In genomic region chr4:130002157-130002556, GRCm38 (mm10) we compare ENCODE assay signal across 9 mouse cellular contexts. TPM values are rescaled to one million over a fixed set of nuclear protein-coding genes. Genes with fewer than 3 reads are reported as not detected.
DNase-seq lines count a peak whose midpoint lies in the region; ATAC-seq lines count a peak whose summit lies in the region.
"Had no signal": no experiment of that assay in that cellular context is flagged by ENCODE, and none has a peak within 500 bp of the region (broad histone marks: within the 10 kb centered on the region; RNA-seq: fewer than 3 reads in every experiment).

No protein-coding gene starts in this region.

- no peaks in the 10 kb centered on the region for H3K36me3 ChIP-seq in kidney, embryonic 15.5 days
- H3K36me3 ChIP-seq in embryonic facial prominence, embryonic 14.5 days (ENCODE audit: control insufficient read depth, insufficient read depth, low read length), result 0 out of 2 replicates have a peak, but pooled peaks cover 4% of the 10 kb centered on the region
- H3K36me3 ChIP-seq: limb, embryonic 12.5 days had no signal

- H3K4me3 ChIP-seq in kidney, embryonic 15.5 days (replicated peaks), result no peak overlapping the region
- H3K4me3 ChIP-seq in embryonic facial prominence, embryonic 14.5 days (ENCODE audit: low read depth, low read length), result no peak overlapping the region
- H3K4me3 ChIP-seq: limb, embryonic 12.5 days had no signal

- no peaks in the 10 kb centered on the region for H3K9me3 ChIP-seq in kidney, embryonic 15.5 days (replicated peaks)
- no peaks in the 10 kb centered on the region for H3K9me3 ChIP-seq in embryonic facial prominence, embryonic 14.5 days (ENCODE audit: control insufficient read depth, low read length)
- H3K9me3 ChIP-seq: limb, embryonic 12.5 days had no signal

- no peak overlapping the region for H3K4me2 ChIP-seq in kidney, embryonic 15.5 days
- no peak overlapping the region for H3K4me2 ChIP-seq in embryonic facial prominence, embryonic 14.5 days (ENCODE audit: low read depth, low read length)
- H3K4me2 ChIP-seq: limb, embryonic 12.5 days had no signal

- 49% methylated on average over 10 of the region's 10 CpGs for WGBS in kidney, embryonic 15.5 days
- 58% methylated on average over 10 of the region's 10 CpGs for WGBS in embryonic facial prominence, embryonic 14.5 days

- peaks cover 30% of the 10 kb centered on the region for H3K4me1 ChIP-seq in kidney, embryonic 15.5 days
- peaks cover 8% of the 10 kb centered on the region; the same call in 1 of the 2 replicates for H3K4me1 ChIP-seq in embryonic facial prominence, embryonic 14.5 days (ENCODE audit: control insufficient read depth, insufficient read depth, low read length)

- no peak overlapping the region for H3K9ac ChIP-seq in kidney, embryonic 15.5 days
- H3K9ac ChIP-seq in embryonic facial prominence, embryonic 14.5 days (ENCODE audit: low read depth, low read length), result no peak overlapping the region
- H3K9ac ChIP-seq: limb, embryonic 12.5 days had no signal

- DNase-seq in kidney, adult 18-20 months, result no peak
- DNase-seq in MN1 (ENCODE audit: low spot score), result peak; percentile 39
- peak; percentile 47 for DNase-seq in embryonic facial prominence, embryonic 14.5 days (ENCODE audit: low spot score)
- DNase-seq in lung, postnatal 4 days, result peak; percentile 18 to 56
- no peak for DNase-seq in Muller cell, postnatal 12 days (ENCODE audit: inconsistent ontology term)
- no peak for DNase-seq in gastrocnemius, postnatal 10 days
- DNase-seq: adrenal gland, postnatal 10 days had no signal

- H3K27ac ChIP-seq in kidney, embryonic 15.5 days, result peak overlapping the region; percentile 81
- H3K27ac ChIP-seq in embryonic facial prominence, embryonic 14.5 days (replicated peaks; ENCODE audit: low read depth, low read length), result no peak overlapping the region
- H3K27ac ChIP-seq: limb, embryonic 12.5 days had no signal

- H3K27me3 ChIP-seq in kidney, embryonic 15.5 days, result peaks cover 25% of the 10 kb centered on the region
- H3K27me3 ChIP-seq in embryonic facial prominence, embryonic 14.5 days (replicated peaks; ENCODE audit: control insufficient read depth, insufficient read depth, low read length), result 0 out of 2 replicates have a peak, but pooled peaks cover 1% of the 10 kb centered on the region

- peak; percentile 75 for ATAC-seq in kidney, embryonic 15.5 days (replicated peaks; ENCODE audit: low FRiP score)
- ATAC-seq in embryonic facial prominence, embryonic 14.5 days (ENCODE audit: low read depth), result 0 out of 2 replicates have a peak, but pooled peaks have one; percentile 17

RNA-seq across cellular contexts. Expression of gene Adgrb2, which starts 17.5 kb away (rescaled TPM):
- polyA plus RNA-seq in kidney, embryonic 15.5 days (2015; fragmentation: Nextera tagmentation; extraction: Ambion mirVana), result 1.8 and 2.3 TPM in 2 replicates
- polyA plus RNA-seq in embryonic facial prominence, embryonic 14.5 days (2014; fragmentation: Nextera tagmentation; extraction: Ambion mirVana), result 4.0 and 6.7 TPM in 2 replicates
- 1 to 10 TPM; 2.5 to 2.6 TPM for total RNA-seq in gastrocnemius, postnatal 10 days (2021)

RNA-seq across cellular contexts. Expression of gene Col16a1, which starts 45.5 kb away (rescaled TPM):
- polyA plus RNA-seq in kidney, embryonic 15.5 days (2015; fragmentation: Nextera tagmentation; extraction: Ambion mirVana), result 42.7 and 57.4 TPM in 2 replicates
- 180 and 188 TPM in 2 replicates for polyA plus RNA-seq in embryonic facial prominence, embryonic 14.5 days (2014; fragmentation: Nextera tagmentation; extraction: Ambion mirVana)
- 10 to 100 TPM; 61.7 to 92.4 TPM for total RNA-seq in gastrocnemius, postnatal 10 days (2021)

Comparison
In these comparisons a context has a peak if more than half of its experiments do, and no peak if none do; other contexts are left out.
1. DNase-seq: peak in MN1 (single experiment), embryonic facial prominence, embryonic 14.5 days (single experiment) and lung, postnatal 4 days (2 of 2); none in kidney, adult 18-20 months (single experiment), Muller cell, postnatal 12 days (single experiment) and gastrocnemius, postnatal 10 days (single experiment).